8 mouse cellular contexts compared by ENCODE assay signal in genomic region chr4:57143026-57143937, GRCm38 (mm10). TPM values are rescaled to one million over a fixed set of nuclear protein-coding genes. Genes with fewer than 3 reads are reported as not detected.
DNase-seq lines count a peak whose midpoint lies in the region; ATAC-seq and TF ChIP-seq lines count a peak whose summit lies in the region.

Epb41l4b (minus strand) TSS chr4:57143437.

- H3K9ac ChIP-seq in embryonic facial prominence, embryonic 11.5 days (replicated peaks; ENCODE audit: low read length): peak within 1 kb of the TSS; percentile 75
- H3K9ac ChIP-seq in heart, adult 2 months (ENCODE audit: low read depth, low read length): peak within 1 kb of the TSS; percentile 64
- H3K9ac ChIP-seq in limb, embryonic 13.5 days: peak within 1 kb of the TSS; percentile 80
- H3K9ac ChIP-seq in midbrain, embryonic 15.5 days: peak within 1 kb of the TSS; percentile 72

- intact Hi-C loops in heart, adult 2 months (cut with DNase I): loop anchor here (1.0 kb wide), 1 partner anchor 78 kb away; no protein-coding TSS in a partner anchor

- peak; percentile 85 to 91 for DNase-seq in adrenal gland, postnatal 36 days
- peak; percentile 87 for DNase-seq in embryonic facial prominence, embryonic 11.5 days (ENCODE audit: low spot score)
- peak; percentile 81 to 85 for DNase-seq in heart, adult 2 months
- peak; percentile 81 for DNase-seq in kidney, adult 2 months
- peak; percentile 47 to 75 for DNase-seq in spleen, adult 2 months (ENCODE audit: low read depth in 1 of 2, low spot score in 2 of 2)
- no peak for DNase-seq in MN1 (ENCODE audit: low spot score)

- no peak within 1 kb of the TSS for H3K27ac ChIP-seq in embryonic facial prominence, embryonic 11.5 days (replicated peaks; ENCODE audit: low read depth, low read length)
- no peak within 1 kb of the TSS for H3K27ac ChIP-seq in heart, adult 2 months
- H3K27ac ChIP-seq in kidney, adult 2 months (ENCODE audit: insufficient read depth, low read depth, low read length): peak within 1 kb of the TSS; percentile 15
- H3K27ac ChIP-seq in limb, embryonic 13.5 days: no peak within 1 kb of the TSS
- peak within 1 kb of the TSS; percentile 76 for H3K27ac ChIP-seq in midbrain, embryonic 15.5 days
- no peak within 1 kb of the TSS for H3K27ac ChIP-seq in spleen, adult 2 months (ENCODE audit: insufficient read depth, low read length)

- H3K36me3 ChIP-seq in embryonic facial prominence, embryonic 11.5 days (replicated peaks; ENCODE audit: control insufficient read depth, insufficient read depth, low read depth, low read length): no peaks in the 10 kb centered on the region
- H3K36me3 ChIP-seq in heart, adult 2 months (ENCODE audit: control insufficient read depth, insufficient read depth, low read length): no peaks in the 10 kb centered on the region
- H3K36me3 ChIP-seq in kidney, adult 2 months (ENCODE audit: control insufficient read depth, insufficient read depth, low read length): no peaks in the 10 kb centered on the region
- no peaks in the 10 kb centered on the region for H3K36me3 ChIP-seq in limb, embryonic 13.5 days
- H3K36me3 ChIP-seq in midbrain, embryonic 15.5 days (replicated peaks): no peaks in the 10 kb centered on the region
- no peaks in the 10 kb centered on the region for H3K36me3 ChIP-seq in spleen, adult 2 months (ENCODE audit: control insufficient read depth, insufficient read depth, low read length)

- peaks cover 9% of the 10 kb centered on the region for H3K27me3 ChIP-seq in embryonic facial prominence, embryonic 11.5 days (ENCODE audit: control insufficient read depth, insufficient read depth, low read length)
- H3K27me3 ChIP-seq in heart, adult 2 months (ENCODE audit: control insufficient read depth, insufficient read depth, low read length): peaks cover 2% of the 10 kb centered on the region; the same call in 1 of the 2 replicates
- no peaks in the 10 kb centered on the region for H3K27me3 ChIP-seq in kidney, adult 2 months (replicated peaks; ENCODE audit: control insufficient read depth, insufficient read depth, low read length)
- peaks cover 48% of the 10 kb centered on the region for H3K27me3 ChIP-seq in limb, embryonic 13.5 days
- H3K27me3 ChIP-seq in midbrain, embryonic 15.5 days (replicated peaks): peaks cover 26% of the 10 kb centered on the region
- peaks cover 16% of the 10 kb centered on the region for H3K27me3 ChIP-seq in spleen, adult 2 months (ENCODE audit: control insufficient read depth, insufficient read depth, low read length)

- H3K4me1 ChIP-seq in embryonic facial prominence, embryonic 11.5 days (ENCODE audit: control insufficient read depth, insufficient read depth, low read length): peaks cover 10% of the 10 kb centered on the region
- no peaks in the 10 kb centered on the region for H3K4me1 ChIP-seq in heart, adult 2 months (ENCODE audit: control insufficient read depth, insufficient read depth, low read length)
- H3K4me1 ChIP-seq in kidney, adult 2 months (ENCODE audit: control insufficient read depth, insufficient read depth, low read length): no peaks in the 10 kb centered on the region; the same call in 1 of the 2 replicates
- peaks cover 36% of the 10 kb centered on the region for H3K4me1 ChIP-seq in limb, embryonic 13.5 days
- H3K4me1 ChIP-seq in midbrain, embryonic 15.5 days: peaks cover 32% of the 10 kb centered on the region
- H3K4me1 ChIP-seq in spleen, adult 2 months (ENCODE audit: control insufficient read depth, insufficient read depth, insufficient read length): peaks cover 11% of the 10 kb centered on the region

- no peaks in the 10 kb centered on the region for H3K9me3 ChIP-seq in embryonic facial prominence, embryonic 11.5 days (replicated peaks; ENCODE audit: control insufficient read depth, low read length)
- H3K9me3 ChIP-seq in limb, embryonic 13.5 days: no peaks in the 10 kb centered on the region
- H3K9me3 ChIP-seq in midbrain, embryonic 15.5 days: no peaks in the 10 kb centered on the region

- TF ChIP-seq CTCF in heart, adult 2 months (IDR thresholded peaks at IDR 0.05): peak; percentile 83
- peak; percentile 75 for TF ChIP-seq CTCF in kidney, adult 2 months (conservative IDR thresholded peaks at IDR 0.05; ENCODE audit: insufficient read depth, insufficient read length, low read depth, low read length)
- TF ChIP-seq CTCF in spleen, adult 2 months (IDR thresholded peaks at IDR 0.05; ENCODE audit: extremely low read depth, insufficient read depth, insufficient read length, insufficient replicate concordance): peak; percentile 92

- no peak for TF ChIP-seq POLR2A in heart, adult 2 months (IDR thresholded peaks at IDR 0.05; ENCODE audit: insufficient read depth, low read depth, low read length)
- TF ChIP-seq POLR2A in kidney, adult 2 months (IDR thresholded peaks at IDR 0.05; ENCODE audit: low read depth, low read length): no peak
- no peak for TF ChIP-seq POLR2A in spleen, adult 2 months (IDR thresholded peaks at IDR 0.05; ENCODE audit: low read depth, low read length)

- WGBS in embryonic facial prominence, embryonic 11.5 days: 0% methylated on average over 54 of the region's 142 CpGs
- 11% methylated on average over 135 of the region's 142 CpGs for WGBS in heart, adult 2 months
- 7% methylated on average over 142 of the region's 142 CpGs for whole genome bisulfite sequencing in kidney, adult 2 months
- WGBS in limb, embryonic 13.5 days: under 1% methylated on average over 102 of the region's 142 CpGs
- under 1% methylated on average over 118 of the region's 142 CpGs for WGBS in midbrain, embryonic 15.5 days
- 16% methylated on average over 139 of the region's 142 CpGs for WGBS in spleen, adult 2 months

- H3K4me3 ChIP-seq in embryonic facial prominence, embryonic 11.5 days (ENCODE audit: low read depth, low read length): peak within 1 kb of the TSS; percentile 70
- H3K4me3 ChIP-seq in heart, adult 2 months: peak within 1 kb of the TSS; percentile 33
- H3K4me3 ChIP-seq in kidney, adult 2 months (ENCODE audit: insufficient read depth, low read depth, low read length): peak within 1 kb of the TSS; percentile 66
- H3K4me3 ChIP-seq in limb, embryonic 13.5 days: peak within 1 kb of the TSS; percentile 73
- H3K4me3 ChIP-seq in midbrain, embryonic 15.5 days: peak within 1 kb of the TSS; percentile 77
- peak within 1 kb of the TSS; percentile 54 for H3K4me3 ChIP-seq in spleen, adult 2 months (ENCODE audit: extremely low read depth, insufficient read depth, insufficient read length)

- ATAC-seq in embryonic facial prominence, embryonic 11.5 days (replicated peaks; ENCODE audit: insufficient number of reproducible peaks, low FRiP score, low TSS enrichment, low read depth): peak; percentile 85
- ATAC-seq in limb, embryonic 13.5 days (ENCODE audit: low FRiP score, low read depth): peak; percentile 84
- ATAC-seq in midbrain, embryonic 15.5 days (replicated peaks): peak; percentile 90

- TF ChIP-seq EP300 in heart, adult 2 months (IDR thresholded peaks at IDR 0.05; ENCODE audit: insufficient read depth, low read depth, low read length): no peak

- peak within 1 kb of the TSS; percentile 94 for H3K4me2 ChIP-seq in embryonic facial prominence, embryonic 11.5 days (ENCODE audit: low read depth, low read length)
- H3K4me2 ChIP-seq in limb, embryonic 13.5 days (replicated peaks): peak within 1 kb of the TSS; percentile 94
- H3K4me2 ChIP-seq in midbrain, embryonic 15.5 days: peak within 1 kb of the TSS; percentile 76

- H3K79me2 ChIP-seq in heart, adult 2 months (replicated peaks; ENCODE audit: control insufficient read depth, insufficient read depth, low read length): no peaks in the 10 kb centered on the region

RNA-seq across cellular contexts. Expression of gene Epb41l4b, which starts in this region (rescaled TPM):
- total RNA-seq in adrenal gland, postnatal 36 days (2021): 1 to 10 TPM; 1.7 to 2.1 TPM
- polyA plus RNA-seq in embryonic facial prominence, embryonic 11.5 days (2014; fragmentation: Nextera tagmentation; extraction: Ambion mirVana): 2.0 TPM in 2 replicates
- 1 to 10 TPM; 2.6 to 3.0 TPM for total RNA-seq in heart, adult 2 months (2021)
- 1.9 and 2.3 TPM in 2 replicates for polyA plus RNA-seq in heart, adult 2 months (2012; rRNA removed)
- polyA plus RNA-seq in kidney, adult 2 months (2012; rRNA removed): 15.8 and 17.9 TPM in 2 replicates
- 1.8 and 2.3 TPM in 2 replicates for polyA plus RNA-seq in limb, embryonic 13.5 days (2015; fragmentation: Nextera tagmentation; extraction: Ambion mirVana)
- polyA plus RNA-seq in midbrain, embryonic 15.5 days (2015; fragmentation: Nextera tagmentation; extraction: Ambion mirVana): 3.5 and 3.7 TPM in 2 replicates
- 0.61 and 0.78 TPM in 2 replicates for polyA plus RNA-seq in spleen, adult 2 months (2012; rRNA removed)

Comparison
In these comparisons a context has a peak if more than half of its experiments do, and no peak if none do; other contexts are left out.
1. Peak in DNase-seq and H3K4me3 ChIP-seq in spleen, adult 2 months; RNA of the gene not detected or under 1 TPM.
2. H3K27ac ChIP-seq: peak in kidney, adult 2 months (single experiment) and midbrain, embryonic 15.5 days (single experiment); none in embryonic facial prominence, embryonic 11.5 days (single experiment), heart, adult 2 months (single experiment), limb, embryonic 13.5 days (single experiment) and spleen, adult 2 months (single experiment).
3. Peak in every context shown above with its lines, with median percentiles within 50 percentile points of each other: ATAC-seq, H3K4me2 ChIP-seq, H3K4me3 ChIP-seq, H3K9ac ChIP-seq and CTCF ChIP-seq.